Mouse (Mus musculus) adrenal gland, adult (tissue): ENCODE measurements around the gene Nkpd1.
A peak's percentile ranks its signal among the peaks of the same experiment; 100 is the strongest.

Experiments
- DNase-seq, 2 experiments: peaks; one replicate each; pipeline ENCODE4 v3.0.0; 2022 to 2023; ENCODE audit warnings: low spot score in 1 of 2; ENCODE audit not compliant: inconsistent age in 2 of 2

Gene Nkpd1

GRCm38 (mm10) chr7:19517652-19518365 lies at the start of gene Nkpd1:
Nkpd1 (plus strand) TSS chr7:19517838.
- peak; percentile 39 to 57 for DNase-seq

- no peak for DNase-seq
Measured at GRCm38 (mm10) chr7:19468279-19468678, 49.4 kb upstream of the Nkpd1 start.

- no peak for DNase-seq
Measured at GRCm38 (mm10) chr7:19469404-19469803, 48.2 kb upstream of the Nkpd1 start.

- DNase-seq, result no peak
Measured at GRCm38 (mm10) chr7:19470308-19470707, 47.3 kb upstream of the Nkpd1 start.

GRCm38 (mm10) chr7:19472403-19472802 lies 45.2 kb upstream of the Nkpd1 start:
- DNase-seq, result peak; percentile 74 to 80

GRCm38 (mm10) chr7:19473875-19474443 lies 43.7 kb upstream of the Nkpd1 start:
- DNase-seq, result peak; percentile 88 to 93

- DNase-seq, result no peak
Measured at GRCm38 (mm10) chr7:19477084-19477483, 40.6 kb upstream of the Nkpd1 start.

- peak; percentile 69 to 76 for DNase-seq
Measured at GRCm38 (mm10) chr7:19477624-19478384, 39.8 kb upstream of the Nkpd1 start.

GRCm38 (mm10) chr7:19483281-19483680 lies 34.4 kb upstream of the Nkpd1 start:
- DNase-seq, result peak in 1 of 2 experiments; percentile 54

- DNase-seq, result no peak
Measured at GRCm38 (mm10) chr7:19485488-19485887, 32.1 kb upstream of the Nkpd1 start.

GRCm38 (mm10) chr7:19486549-19486948 lies 31.1 kb upstream of the Nkpd1 start:
- no peak for DNase-seq

- no peak for DNase-seq
Measured at GRCm38 (mm10) chr7:19489525-19489924, 28.1 kb upstream of the Nkpd1 start.

GRCm38 (mm10) chr7:19491731-19492130 lies 25.9 kb upstream of the Nkpd1 start:
- DNase-seq, result peak; percentile 80 to 86

GRCm38 (mm10) chr7:19494751-19495474 lies 22.7 kb upstream of the Nkpd1 start:
- peak; percentile 65 to 79 for DNase-seq

- peak; percentile 91 to 94 for DNase-seq
Measured at GRCm38 (mm10) chr7:19495521-19496213, 22.0 kb upstream of the Nkpd1 start.

- no peak for DNase-seq
Measured at GRCm38 (mm10) chr7:19496214-19496555, 21.5 kb upstream of the Nkpd1 start.

- peak; percentile 79 to 91 for DNase-seq
Measured at GRCm38 (mm10) chr7:19498326-19498725, 19.3 kb upstream of the Nkpd1 start.

GRCm38 (mm10) chr7:19500420-19501363 lies 16.9 kb upstream of the Nkpd1 start:
- peak in 1 of 2 experiments; percentile 54 for DNase-seq

- DNase-seq, result peak; percentile 90 to 93
Measured at GRCm38 (mm10) chr7:19501658-19502057, 16.0 kb upstream of the Nkpd1 start.
